Mouse (Mus musculus) hindlimb bud, embryonic 11.5 days (tissue): ENCODE data around the gene Ccdc34.

Experiments
- DNase-seq: peaks from one replicate; pipeline ENCODE4 v3.0.0-alpha.2; 2012; ENCODE audit warnings: low read depth, low spot score; ENCODE audit errors: extremely low spot score

The Ccdc34 gene

DNA sequence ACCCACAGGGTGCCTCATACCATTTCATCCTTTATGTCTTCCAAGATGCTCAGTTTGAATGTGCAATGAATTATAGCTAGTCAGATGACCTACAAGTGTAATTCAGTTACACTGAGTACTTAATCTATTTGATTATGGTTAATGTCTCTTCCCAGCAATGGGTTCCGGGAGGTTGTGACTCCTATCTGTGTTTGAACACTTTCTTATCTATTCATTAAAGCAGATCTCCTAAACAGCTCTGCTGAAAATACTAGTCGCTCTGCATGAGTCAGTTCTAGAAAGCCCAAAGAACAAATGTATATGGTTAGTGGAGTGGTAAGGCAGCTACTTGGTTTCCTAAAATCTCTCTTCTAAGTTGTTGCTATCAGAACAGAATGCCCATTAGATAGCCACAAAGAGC lies 22.6 kb upstream of the Ccdc34 start:
- no peak for DNase-seq

DNA sequence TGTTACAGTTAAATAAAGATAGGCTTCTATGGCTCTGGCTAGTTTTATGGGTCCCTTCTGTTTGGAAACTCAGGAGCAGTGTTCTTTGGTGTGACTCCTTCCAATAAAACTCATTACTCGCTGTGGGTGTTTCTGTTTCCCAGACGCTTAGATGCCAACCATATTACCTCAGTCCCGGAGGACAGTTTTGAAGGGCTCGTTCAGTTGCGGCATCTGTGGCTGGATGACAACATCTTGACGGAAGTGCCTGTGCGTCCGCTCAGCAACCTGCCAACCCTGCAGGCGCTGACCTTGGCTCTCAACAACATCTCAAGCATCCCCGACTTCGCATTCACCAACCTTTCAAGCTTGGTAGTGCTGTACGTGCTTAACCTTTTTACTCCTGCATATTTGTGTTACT lies 21.2 kb upstream of the Ccdc34 start:
- no peak for DNase-seq

GRCm38 (mm10) chr2:110004668-110005067 lies 12.9 kb upstream of the Ccdc34 start:
- DNase-seq = no peak

DNA sequence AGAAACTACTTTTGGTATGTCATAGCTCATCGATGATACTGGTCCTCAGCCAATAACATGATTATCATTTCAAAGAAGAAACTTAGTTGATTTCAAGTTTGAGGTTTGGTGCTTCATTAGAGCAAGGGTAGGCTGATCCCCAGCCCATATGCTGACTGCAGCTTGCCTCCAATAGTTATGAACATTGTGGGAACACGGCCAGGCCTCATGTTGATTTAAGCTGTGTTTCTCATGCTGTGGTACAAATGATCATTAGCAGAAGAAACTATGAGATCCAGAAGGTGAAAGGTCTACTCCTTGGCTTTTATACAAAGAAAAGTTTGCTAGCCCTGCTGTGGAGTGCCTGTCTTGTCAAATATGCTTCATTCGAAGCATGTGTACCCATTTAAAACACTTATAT lies 12.5 kb upstream of the Ccdc34 start:
- DNase-seq = no peak

DNA sequence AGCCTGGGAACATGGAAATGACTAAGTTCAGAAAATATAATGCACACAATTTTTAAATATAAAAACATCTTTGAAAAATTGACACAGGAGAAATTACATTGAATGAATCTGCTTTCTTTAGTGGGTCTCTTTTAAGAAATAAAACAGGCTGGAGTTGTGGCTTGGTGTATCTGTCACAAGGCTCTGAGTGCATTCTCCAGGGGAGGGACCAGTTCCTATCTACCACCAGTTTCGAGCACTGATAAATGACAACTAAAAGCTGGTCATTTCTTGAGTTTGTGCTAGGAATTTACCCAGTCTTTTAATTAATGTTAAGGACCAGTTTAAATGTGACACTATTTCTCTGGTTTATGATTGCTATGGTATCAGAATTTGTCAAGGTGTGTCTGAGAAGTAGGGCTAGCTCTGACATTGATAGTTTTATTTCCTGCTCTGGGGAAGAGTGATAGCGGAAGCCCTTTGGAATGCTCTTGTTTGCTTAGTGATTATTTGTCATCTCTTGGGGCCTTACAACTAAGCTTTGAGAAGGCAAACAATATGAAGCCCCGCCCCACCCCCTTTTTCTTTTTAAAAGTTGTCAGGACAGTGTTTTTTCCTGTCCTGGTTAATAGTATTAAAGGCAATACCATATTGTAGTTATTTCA lies 11.9 kb upstream of the Ccdc34 start:
- no peak for DNase-seq

DNA sequence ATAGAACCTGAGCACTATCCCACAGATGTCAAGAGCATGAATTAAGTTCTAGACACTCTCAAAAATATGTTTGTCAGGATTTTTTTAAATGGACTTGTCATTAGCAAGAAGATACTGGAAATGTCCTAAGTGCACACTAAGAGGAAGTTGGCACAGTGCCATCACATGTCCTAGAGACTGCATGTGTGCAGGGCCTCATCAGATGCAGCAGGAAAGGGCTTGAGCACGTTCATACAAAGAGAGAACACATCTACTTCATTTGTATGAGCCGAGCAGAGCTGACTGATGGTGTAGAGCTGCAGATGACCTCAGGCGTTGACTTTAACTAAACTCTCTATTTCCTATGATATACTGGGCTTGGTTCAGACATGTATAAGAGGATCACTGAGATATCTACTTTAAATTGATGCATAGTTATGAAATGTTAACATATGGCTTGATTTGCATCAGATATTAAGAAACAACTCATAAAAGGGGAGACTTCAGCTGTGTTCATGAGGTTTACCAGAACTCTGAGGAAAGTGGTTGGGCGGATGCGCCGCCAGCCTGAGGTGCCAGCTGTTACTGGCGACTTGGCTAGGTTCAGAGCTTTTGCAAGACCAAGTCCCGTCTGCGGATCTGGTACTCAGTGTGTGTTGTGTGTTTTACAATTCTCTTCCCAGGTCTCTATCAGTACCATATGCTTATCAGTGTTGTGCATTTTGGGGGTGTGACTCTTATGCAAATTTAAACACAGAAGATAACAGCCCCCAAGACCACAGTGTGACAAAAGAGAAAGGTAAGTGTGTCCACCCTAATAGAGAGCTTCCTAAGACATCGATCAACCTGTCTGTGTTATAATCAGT lies 10.0 kb upstream of the Ccdc34 start:
- no peak for DNase-seq

GRCm38 (mm10) chr2:110009449-110009848 lies 8.2 kb upstream of the Ccdc34 start:
- DNase-seq = no peak

GRCm38 (mm10) chr2:110012184-110012725 lies 5.4 kb upstream of the Ccdc34 start:
- DNase-seq = no peak

DNA sequence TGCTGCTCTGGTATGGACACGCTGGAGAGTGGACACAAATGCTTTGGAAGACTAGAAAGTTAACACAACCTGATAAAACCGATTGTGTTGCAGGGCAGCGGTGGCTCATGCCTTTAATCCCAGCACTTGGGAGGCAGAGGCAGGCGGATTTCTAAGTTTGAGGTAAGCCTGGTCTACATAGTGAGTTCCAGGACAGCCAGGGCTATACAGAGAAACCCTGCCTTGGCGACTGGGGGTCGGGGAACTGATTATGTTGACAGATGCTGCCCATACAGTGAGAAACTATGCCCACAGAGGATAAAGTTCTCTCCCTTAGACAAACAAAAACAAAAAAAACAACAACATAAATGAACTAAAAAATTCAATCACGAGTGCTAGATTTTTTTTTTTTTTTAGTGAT lies 530 bp upstream of the Ccdc34 start:
- no peak for DNase-seq

GRCm38 (mm10) chr2:110019656-110020055 lies 2.0 kb downstream of the Ccdc34 start:
- DNase-seq = no peak

DNA sequence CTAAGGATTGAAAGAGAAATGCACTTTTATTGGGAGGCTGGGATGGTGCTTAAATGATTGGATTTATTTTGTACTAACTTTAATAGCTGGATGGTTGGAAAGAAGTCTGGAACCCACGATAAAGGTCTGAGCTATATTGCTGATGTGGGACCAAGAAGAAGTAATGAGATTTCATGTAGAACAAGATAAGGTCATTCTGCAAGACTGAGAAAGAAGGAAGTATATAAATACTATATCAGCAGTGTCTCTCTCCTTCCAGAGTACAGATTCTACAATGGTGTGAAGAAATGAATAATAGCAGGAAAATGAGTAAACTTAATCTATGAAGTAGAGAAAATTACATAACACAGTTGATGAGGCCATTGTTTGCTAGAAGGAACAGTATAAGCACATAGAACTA lies 2.8 kb downstream of the Ccdc34 start:
- no peak for DNase-seq

GRCm38 (mm10) chr2:110036265-110036664 lies 18.6 kb downstream of the Ccdc34 start:
- DNase-seq = no peak

- DNase-seq = no peak
Measured at GRCm38 (mm10) chr2:110036665-110037064, 19.0 kb downstream of the Ccdc34 start.

DNA sequence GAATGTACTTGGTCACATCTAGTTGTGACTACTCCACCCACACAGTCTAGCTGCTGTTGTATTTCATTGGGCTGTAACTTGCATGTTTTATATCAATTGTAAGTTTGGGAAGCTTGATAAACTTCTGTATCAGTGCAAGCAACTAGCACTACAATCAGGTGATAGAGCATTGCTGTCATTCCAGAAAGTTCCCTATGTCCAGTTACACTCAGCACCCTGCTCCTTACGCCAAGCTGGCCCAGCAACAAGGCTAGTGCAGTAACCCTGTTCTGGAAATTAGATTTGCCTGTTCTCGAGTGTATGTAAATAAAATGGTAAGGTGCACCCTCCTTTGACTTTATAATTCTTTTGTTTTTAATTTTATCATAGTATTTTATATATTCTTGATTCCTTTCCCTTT lies 19.6 kb downstream of the Ccdc34 start:
- DNase-seq = no peak

- no peak for DNase-seq
Measured at GRCm38 (mm10) chr2:110038341-110038740, 20.7 kb downstream of the Ccdc34 start.

DNA sequence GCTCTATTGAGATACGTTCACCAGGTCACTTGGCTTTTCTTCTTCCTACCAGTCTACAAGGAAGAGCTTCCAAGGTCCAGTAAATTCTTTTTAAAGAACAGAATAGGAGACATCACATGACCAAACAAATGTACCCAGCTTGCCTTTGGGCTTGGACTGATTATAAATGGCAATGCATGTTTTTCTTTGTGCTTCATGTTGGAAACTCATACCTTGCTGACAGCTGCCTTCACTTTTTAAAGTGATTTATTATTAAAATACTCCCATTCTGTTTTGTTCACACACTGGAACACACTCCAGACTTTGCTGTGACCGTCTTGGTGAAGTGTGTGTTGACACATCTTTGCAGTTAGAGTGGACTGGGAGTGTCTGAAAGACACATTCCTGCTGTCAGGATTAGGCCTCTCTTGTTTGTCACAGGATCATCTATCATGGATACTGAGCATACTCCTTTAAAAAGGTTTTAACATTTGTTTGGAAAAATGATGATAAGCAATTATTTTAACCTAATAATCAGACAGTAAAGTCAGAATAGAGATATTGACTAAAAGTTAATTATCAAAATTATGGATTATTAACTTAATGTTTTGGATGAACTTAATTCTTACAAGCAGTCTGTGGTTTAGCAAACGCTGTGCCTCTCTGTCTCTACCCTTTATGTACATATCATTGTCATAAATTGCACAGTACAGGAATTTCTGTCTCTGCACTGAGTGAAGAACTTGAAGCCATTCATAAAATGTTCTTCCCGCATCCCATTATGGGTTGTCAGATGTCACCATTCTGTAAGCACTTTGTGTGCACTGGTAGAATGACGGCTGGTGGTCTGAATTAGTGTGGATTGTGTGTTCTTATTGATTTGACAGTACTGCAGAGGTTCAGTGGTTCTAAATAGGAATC lies 25.5 kb downstream of the Ccdc34 start:
- no peak for DNase-seq

DNA sequence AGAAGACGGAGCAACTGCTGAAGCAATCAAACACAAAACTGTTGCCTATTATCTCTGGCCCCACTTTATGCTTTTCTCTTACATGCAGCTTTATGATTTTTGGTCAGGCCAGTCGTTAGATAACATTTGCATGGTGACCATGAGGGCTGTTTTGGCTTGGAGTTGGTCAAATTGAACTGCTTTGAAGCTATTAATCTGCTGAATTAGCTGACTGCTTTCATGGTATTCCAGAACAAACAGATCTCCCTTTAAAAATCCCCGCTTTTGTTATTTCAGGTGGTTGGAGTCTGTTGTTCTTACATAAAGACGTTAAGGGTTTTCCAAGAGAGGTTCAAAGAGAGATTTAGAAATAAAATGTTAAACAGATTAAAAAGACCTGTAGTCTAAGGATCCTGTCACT lies 40.8 kb downstream of the Ccdc34 start:
- no peak for DNase-seq

DNA sequence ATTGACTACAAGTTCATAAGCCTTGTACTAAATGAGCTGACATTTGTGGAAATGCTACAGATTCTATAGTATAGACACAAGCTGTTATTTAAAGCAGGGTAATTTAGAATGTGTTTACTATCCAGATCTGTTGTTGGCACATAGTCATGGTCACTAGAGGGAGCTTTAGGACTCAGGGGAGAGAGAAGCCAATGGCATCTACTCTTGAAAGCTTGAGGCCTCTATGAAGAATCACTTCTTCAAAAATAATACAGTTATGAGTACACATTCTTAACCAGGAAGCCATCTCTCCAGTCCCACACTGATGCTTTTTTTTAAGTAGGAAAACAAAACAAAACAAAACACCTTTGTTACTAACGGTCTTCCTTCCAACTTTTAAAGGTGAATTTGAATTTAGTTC lies 45.5 kb downstream of the Ccdc34 start:
- no peak for DNase-seq

DNA sequence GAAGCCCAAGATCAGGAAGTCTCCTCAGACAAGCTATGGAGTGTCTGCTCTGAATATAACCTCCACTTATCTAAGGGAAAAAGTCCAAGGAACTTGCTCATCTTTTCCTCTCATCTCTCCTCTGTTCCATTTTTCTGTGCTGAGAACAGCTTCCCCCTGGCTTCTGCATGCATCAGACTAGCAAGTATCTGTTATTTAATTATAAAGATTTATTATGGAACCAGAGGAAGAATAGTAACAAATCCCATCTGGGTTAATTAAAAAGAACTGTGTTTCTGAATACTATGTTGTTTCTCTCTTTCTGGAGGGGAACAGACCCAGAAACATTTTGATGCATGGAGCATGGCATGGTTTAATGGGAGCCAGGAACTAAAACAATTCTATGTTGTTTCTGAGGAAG lies 51.3 kb downstream of the Ccdc34 start:
- DNase-seq = no peak

- no peak for DNase-seq
Measured at GRCm38 (mm10) chr2:110073023-110073422, 55.4 kb downstream of the Ccdc34 start.
